Mouse (Mus musculus) c-Kit-positive CD71-positive TER-119-negative erythroid progenitor cells, embryonic 14.5 days (primary cell): ENCODE results near the gene Uba5.

Experiments
- DNase-seq: peaks from one replicate; pipeline ENCODE4 v3.0.0-alpha.2; 2013; ENCODE audit warnings: low read depth

Gene Uba5

GRCm38 (mm10) chr9:104063244-104063961 lies 469 bp upstream of the Uba5 start, which contains the start of gene Acad11:
Gene Acad11, plus strand, starts transcription at chr9:104063377.
- peak; percentile 86 for DNase-seq

GRCm38 (mm10) chr9:104051028-104051427 lies 11.9 kb downstream of the Uba5 start:
- DNase-seq, result no peak

GRCm38 (mm10) chr9:104043676-104044075 lies 19.3 kb downstream of the Uba5 start:
- DNase-seq, result no peak

- DNase-seq, result no peak
These were observed 22.6 kb downstream of the Uba5 start, which contains the start of gene Gm28305 for GRCm38 (mm10) chr9:104040362-104040761. Gene Gm28305, plus strand, starts transcription at chr9:104040662.

- no peak for DNase-seq
These were observed 23.2 kb downstream of the Uba5 start for GRCm38 (mm10) chr9:104039742-104040141.

- no peak for DNase-seq
These were observed 23.8 kb downstream of the Uba5 start for GRCm38 (mm10) chr9:104039031-104039695.

GRCm38 (mm10) chr9:104038266-104038665 lies 24.7 kb downstream of the Uba5 start:
- no peak for DNase-seq

- DNase-seq, result peak; percentile 53
These were observed 27.5 kb downstream of the Uba5 start for GRCm38 (mm10) chr9:104035261-104036015.

- DNase-seq, result no peak
These were observed 28.2 kb downstream of the Uba5 start for GRCm38 (mm10) chr9:104034718-104035117.

- DNase-seq, result no peak
These were observed 28.7 kb downstream of the Uba5 start for GRCm38 (mm10) chr9:104034231-104034630.

GRCm38 (mm10) chr9:104029861-104030260 lies 33.1 kb downstream of the Uba5 start:
- DNase-seq, result no peak

- DNase-seq, result no peak
These were observed 35.7 kb downstream of the Uba5 start for GRCm38 (mm10) chr9:104027186-104027585.

GRCm38 (mm10) chr9:104021026-104021425 lies 41.9 kb downstream of the Uba5 start:
- no peak for DNase-seq

- no peak for DNase-seq
These were observed 48.4 kb downstream of the Uba5 start for GRCm38 (mm10) chr9:104014526-104014925.

GRCm38 (mm10) chr9:104002913-104003330 lies 60.0 kb downstream of the Uba5 start:
- DNase-seq, result peak; percentile 33

- DNase-seq, result peak; percentile 95
These were observed 60.7 kb downstream of the Uba5 start, which contains the start of gene Nphp3 for GRCm38 (mm10) chr9:104001921-104002859. Gene Nphp3, plus strand, starts transcription at chr9:104002544.

GRCm38 (mm10) chr9:104000601-104001000 lies 62.3 kb downstream of the Uba5 start:
- DNase-seq, result no peak
